Mouse (Mus musculus) forebrain, embryonic 12.5 days (tissue): ENCODE data around the gene Icosl. TPM values are rescaled to one million over a fixed set of nuclear protein-coding genes. Genes with fewer than 3 reads are reported as not detected.
"Not testable (repeated sequence)": the region's sequence is repeated elsewhere in the genome, so short reads cannot be mapped to it uniquely, and the experiment has no call there.

Experiments
- ATAC-seq: fragments of 200-750 bp; cut with Nextera tagmentation; 2 replicates; pipeline ENCODE4 v1.8.0; 2017; ENCODE audit warnings: moderate TSS enrichment; ENCODE audit not compliant: low FRiP score
- H3K27ac ChIP-seq: fragments of 300-500 bp; sonication (generic); 2 replicates; pipeline ENCODE4 v1.5.1; 2016; ENCODE audit warnings: mild to moderate bottlenecking
- H3K27me3 ChIP-seq: fragments of 300-500 bp; sonication (generic); 2 replicates; pipeline ENCODE4 v1.6.1; 2016; ENCODE audit warnings: mild to moderate bottlenecking
- H3K36me3 ChIP-seq: fragments of 300-500 bp; sonication (generic); replicated peaks from 2 replicates; pipeline ENCODE4 v1.6.1; 2016; ENCODE audit warnings: mild to moderate bottlenecking
- H3K4me1 ChIP-seq: fragments of 300-500 bp; sonication (generic); 2 replicates; pipeline ENCODE4 v1.6.1; 2016
- H3K4me2 ChIP-seq: fragments of 300-500 bp; sonication (generic); 2 replicates; pipeline ENCODE4 v1.6.1; 2016; ENCODE audit warnings: mild to moderate bottlenecking, moderate library complexity
- H3K4me3 ChIP-seq: fragments of 300-500 bp; sonication (generic); replicated peaks from 2 replicates; pipeline ENCODE4 v1.5.1; 2016; ENCODE audit warnings: mild to moderate bottlenecking
- H3K9ac ChIP-seq: fragments of 300-500 bp; sonication (generic); 2 replicates; pipeline ENCODE4 v1.6.1; 2016; ENCODE audit warnings: mild to moderate bottlenecking
- H3K9me3 ChIP-seq: fragments of 300-500 bp; sonication (generic); 2 replicates; pipeline ENCODE4 v1.6.1; 2016
- WGBS: fragments of 180-500 bp; shearing (Covaris S2); methylation state at CpG from one replicate; pipeline ENCODE4 v1.1.7; 2016; 5-methylcytosine and 5-hydroxymethylcytosine counted together
- polyA plus RNA-seq: library from polyadenylated mRNA; unstranded; fragments of >200 nt; fragmentation: Nextera tagmentation; extraction: Ambion mirVana; gene quantifications from 2 replicates; pipeline ENCODE4 v1.2.1, GENCODE M21; 2016

Gene Icosl
- 1.3 and 1.4 TPM in 2 replicates for polyA plus RNA-seq

GRCm38 (mm10) chr10:78069101-78070011, at the start of gene Icosl:
Icosl (plus strand) TSS chr10:78069302.
- peak; percentile 90 for ATAC-seq
- peak within 1 kb of the TSS; percentile 70 for H3K9ac ChIP-seq
- no peak within 1 kb of the TSS for H3K27ac ChIP-seq
- WGBS = under 1% methylated on average over 66 of the region's 66 CpGs
- peaks cover 12% of the 10 kb centered on the region for H3K4me1 ChIP-seq
- peaks cover 44% of the 10 kb centered on the region for H3K27me3 ChIP-seq
- no peaks in the 10 kb centered on the region for H3K36me3 ChIP-seq
- H3K9me3 ChIP-seq = no peaks in the 10 kb centered on the region
- peak within 1 kb of the TSS; percentile 59 for H3K4me3 ChIP-seq
- H3K4me2 ChIP-seq = peak within 1 kb of the TSS; percentile 99

DNA sequence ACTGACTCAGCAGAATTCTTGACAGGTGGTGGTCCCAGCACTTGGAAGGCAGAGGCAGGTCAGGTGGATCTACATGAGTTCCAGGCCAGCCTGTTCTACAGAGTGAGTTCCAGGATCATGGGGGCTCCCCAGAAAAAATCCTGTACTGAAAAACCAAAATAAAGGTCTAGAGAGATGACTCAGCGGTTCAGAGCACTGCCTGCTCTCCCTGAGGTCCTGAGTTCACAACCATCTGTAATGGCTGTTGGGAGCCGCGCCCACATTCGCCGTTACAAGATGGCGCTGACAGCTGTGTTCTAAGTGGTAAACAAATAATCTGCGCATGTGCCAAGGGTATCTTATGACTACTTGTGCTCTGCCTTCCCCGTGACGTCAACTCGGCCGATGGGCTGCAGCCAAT, 49.1 kb upstream of the Icosl start:
- not testable (repeated sequence) for H3K9ac ChIP-seq, H3K9me3 ChIP-seq, H3K27me3 ChIP-seq, H3K4me3 ChIP-seq, ATAC-seq, H3K4me2 ChIP-seq, H3K4me1 ChIP-seq, H3K36me3 ChIP-seq, H3K27ac ChIP-seq
- WGBS = over 99% methylated on average over 7 of the region's 11 CpGs

DNA sequence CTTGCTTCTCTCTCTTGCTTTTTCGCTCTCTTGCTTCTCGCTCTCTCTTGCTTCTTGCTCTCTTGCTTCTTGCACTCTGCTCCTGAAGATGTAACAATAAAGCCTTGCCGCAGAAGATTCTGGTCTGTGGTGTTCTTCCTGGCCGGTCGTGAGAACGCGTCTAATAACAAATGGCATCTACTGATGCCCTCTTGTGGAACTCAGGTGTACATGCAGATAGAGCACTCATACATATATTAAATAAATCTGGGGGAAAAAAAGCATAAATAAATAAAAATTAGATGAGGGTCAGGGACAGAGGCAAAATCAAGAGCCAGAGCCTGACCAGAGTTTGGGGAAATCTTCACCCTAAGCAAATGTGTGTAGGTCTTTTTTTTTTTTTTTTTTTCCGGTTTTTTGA, 43.6 kb upstream of the Icosl start:
- ATAC-seq, H3K9me3 ChIP-seq, H3K9ac ChIP-seq, H3K4me3 ChIP-seq, H3K36me3 ChIP-seq, H3K4me2 ChIP-seq, H3K4me1 ChIP-seq, H3K27ac ChIP-seq, H3K27me3 ChIP-seq: not testable (repeated sequence)
- 73% methylated on average over 6 of the region's 8 CpGs for WGBS

- WGBS = 4% methylated on average over 5 of the region's 5 CpGs
- no peak overlapping the region for H3K4me3 ChIP-seq
- H3K27ac ChIP-seq = no peak overlapping the region
- H3K4me2 ChIP-seq = no peak overlapping the region
- ATAC-seq = peak; percentile 51; the same call in 1 of the 2 replicates
- no peak overlapping the region for H3K9ac ChIP-seq
- H3K27me3 ChIP-seq = no peaks in the 10 kb centered on the region
- H3K36me3 ChIP-seq = no peaks in the 10 kb centered on the region
- H3K9me3 ChIP-seq = no peaks in the 10 kb centered on the region
- H3K4me1 ChIP-seq = no peaks in the 10 kb centered on the region
Measured at GRCm38 (mm10) chr10:78028129-78028528, 41.0 kb upstream of the Icosl start.

- ATAC-seq = no peak
Measured at GRCm38 (mm10) chr10:78029080-78029479, 40.0 kb upstream of the Icosl start.

DNA sequence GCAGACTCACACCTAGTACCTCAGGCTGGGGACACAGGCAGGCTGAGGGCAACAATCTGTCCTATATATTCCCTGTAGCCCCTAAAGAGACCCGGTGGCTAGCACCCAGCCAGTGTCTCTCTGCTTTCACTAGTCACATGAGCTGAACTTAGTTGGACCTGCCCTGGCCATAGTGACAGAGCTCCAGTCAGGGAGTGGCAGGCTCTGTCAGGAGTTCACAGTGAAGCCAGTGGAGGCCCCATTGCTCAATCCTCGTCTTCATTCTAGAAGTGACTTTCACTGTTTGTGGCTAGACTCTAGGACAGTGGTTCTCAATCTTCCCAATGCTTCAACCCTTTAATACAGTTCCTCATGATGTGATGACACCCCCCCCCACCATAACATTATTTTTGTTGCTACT, 37.1 kb upstream of the Icosl start:
- H3K36me3 ChIP-seq = no peaks in the 10 kb centered on the region
- no peaks in the 10 kb centered on the region for H3K9me3 ChIP-seq
- ATAC-seq = no peak
- H3K9ac ChIP-seq = no peak overlapping the region
- H3K4me3 ChIP-seq = no peak overlapping the region
- 0 out of 2 replicates have a peak, but pooled peaks cover 3% of the 10 kb centered on the region for H3K27me3 ChIP-seq
- no peak overlapping the region for H3K27ac ChIP-seq
- 89% methylated on average over 2 of the region's 2 CpGs for WGBS
- H3K4me1 ChIP-seq = no peaks in the 10 kb centered on the region
- no peak overlapping the region for H3K4me2 ChIP-seq

More at GRCm38 (mm10) chr10:78029080-78029479, 40.0 kb upstream of the Icosl start:
- no peak overlapping the region for H3K27ac ChIP-seq
- no peak overlapping the region for H3K4me3 ChIP-seq
- H3K36me3 ChIP-seq = no peaks in the 10 kb centered on the region
- H3K4me2 ChIP-seq = no peak overlapping the region
- H3K27me3 ChIP-seq = no peaks in the 10 kb centered on the region
- no peaks in the 10 kb centered on the region for H3K9me3 ChIP-seq
- WGBS = 91% methylated on average over 1 of the region's 1 CpGs
- no peak overlapping the region for H3K9ac ChIP-seq
- no peaks in the 10 kb centered on the region for H3K4me1 ChIP-seq

DNA sequence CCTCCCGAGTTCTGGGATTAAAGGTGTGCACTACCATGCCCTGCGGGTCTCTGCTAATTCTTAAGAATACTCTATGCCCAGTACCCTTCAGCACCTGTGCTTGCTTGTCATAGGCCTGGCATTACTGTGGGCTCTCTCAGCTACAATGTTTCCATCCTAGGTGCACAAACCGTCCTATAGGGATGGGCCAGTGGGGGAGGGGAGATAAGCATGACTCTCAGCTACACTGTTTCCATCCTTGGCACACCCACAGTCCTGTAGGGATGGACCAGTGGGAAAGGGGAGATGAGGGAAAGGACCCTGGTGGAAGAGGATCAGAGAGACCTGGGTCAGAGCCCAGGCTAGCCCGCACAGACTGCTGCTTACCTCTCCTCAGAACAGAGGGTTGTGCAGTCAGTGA, 32.0 kb upstream of the Icosl start:
- H3K4me3 ChIP-seq = no peak overlapping the region
- H3K36me3 ChIP-seq = no peaks in the 10 kb centered on the region
- no peak overlapping the region for H3K9ac ChIP-seq
- no peaks in the 10 kb centered on the region for H3K9me3 ChIP-seq
- H3K27ac ChIP-seq = no peak overlapping the region
- peaks cover 10% of the 10 kb centered on the region; the same call in 1 of the 2 replicates for H3K27me3 ChIP-seq
- H3K4me2 ChIP-seq = no peak overlapping the region
- ATAC-seq = no peak
- no peaks in the 10 kb centered on the region for H3K4me1 ChIP-seq
- WGBS = 83% methylated on average over 4 of the region's 4 CpGs

DNA sequence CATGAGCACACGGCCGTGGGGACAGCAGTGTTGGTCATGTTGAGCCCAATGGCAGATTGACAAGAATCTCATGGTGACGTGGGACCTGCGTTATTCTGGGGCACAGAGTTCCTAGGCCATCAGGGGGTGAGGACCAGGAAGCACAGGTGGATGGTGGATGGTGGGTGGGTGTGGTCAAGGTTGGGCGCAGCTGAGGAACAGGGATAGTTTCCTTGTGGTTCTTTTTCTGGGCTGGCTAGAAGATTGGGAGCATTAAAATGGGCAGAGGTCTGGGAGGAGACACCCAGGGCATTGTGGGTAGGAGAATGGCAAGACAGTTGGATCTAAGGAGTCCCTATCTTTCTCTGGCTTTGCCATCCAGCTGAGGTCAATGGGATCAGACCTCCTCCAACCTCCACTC, 27.5 kb upstream of the Icosl start, which contains the start of gene Dnmt3l:
TSS of gene Dnmt3l (plus strand) at position 301 of the 400 bp plus-strand sequence.
- Histone ChIP-seq H3K4me3 (no peak within 1 kb of the TSS), H3K4me2 (no peak within 1 kb of the TSS), H3K36me3 (no peaks in the 10 kb centered on the region), H3K4me1 (no peaks in the 10 kb centered on the region; the same call in 1 of the 2 replicates), H3K9me3 (no peaks in the 10 kb centered on the region), H3K9ac (no peak within 1 kb of the TSS), H3K27me3 (peaks cover 11% of the 10 kb centered on the region; the same call in 1 of the 2 replicates), H3K27ac (no peak within 1 kb of the TSS)
- ATAC-seq = no peak
- 87% methylated on average over 5 of the region's 5 CpGs for WGBS

- H3K36me3 ChIP-seq = no peaks in the 10 kb centered on the region
- H3K27ac ChIP-seq = no peak overlapping the region
- H3K4me2 ChIP-seq = no peak overlapping the region
- no peaks in the 10 kb centered on the region; the same call in 1 of the 2 replicates for H3K4me1 ChIP-seq
- WGBS = 84% methylated on average over 7 of the region's 7 CpGs
- no peak overlapping the region for H3K4me3 ChIP-seq
- H3K9me3 ChIP-seq = no peaks in the 10 kb centered on the region
- H3K9ac ChIP-seq = no peak overlapping the region
- ATAC-seq = no peak
- H3K27me3 ChIP-seq = peaks cover 11% of the 10 kb centered on the region; the same call in 1 of the 2 replicates
Measured at GRCm38 (mm10) chr10:78042096-78042495, 27.0 kb upstream of the Icosl start.

GRCm38 (mm10) chr10:78042697-78043405, 26.3 kb upstream of the Icosl start:
- 62% methylated on average over 14 of the region's 14 CpGs for WGBS
- Histone ChIP-seq H3K9ac (no peak overlapping the region), H3K4me2 (peak overlapping the region; percentile 52), H3K27ac (no peak overlapping the region), H3K27me3 (peaks cover 7% of the 10 kb centered on the region; the same call in 1 of the 2 replicates), H3K36me3 (no peaks in the 10 kb centered on the region), H3K4me3 (peak overlapping the region; percentile 29), H3K9me3 (no peaks in the 10 kb centered on the region), H3K4me1 (no peaks in the 10 kb centered on the region; the same call in 1 of the 2 replicates)
- ATAC-seq = no peak

DNA sequence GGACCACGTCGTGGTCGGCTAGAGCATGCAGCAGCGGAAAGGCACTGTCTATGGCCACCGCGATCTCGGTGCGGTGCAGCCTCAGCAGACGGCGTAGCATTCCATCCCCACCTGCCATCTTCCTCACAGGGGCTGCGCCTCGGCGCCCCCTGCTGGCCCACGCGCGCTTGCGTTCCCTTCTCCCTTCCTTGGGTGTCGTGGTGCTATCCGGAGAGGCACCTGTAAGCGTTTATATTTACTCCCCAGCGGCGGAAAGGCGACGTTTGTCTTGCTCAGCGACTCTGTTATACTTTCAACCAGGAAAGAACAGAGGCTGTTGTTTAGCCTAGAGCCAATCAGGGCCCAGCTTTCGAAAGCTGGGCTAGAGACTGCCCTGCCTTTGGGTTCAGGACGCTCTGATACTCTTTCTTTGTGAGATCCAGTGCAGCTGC, 25.7 kb upstream of the Icosl start, which contains the start of gene Aire:
TSS of gene Aire (minus strand) at position 205 of the 431 bp plus-strand sequence.
- 2% methylated on average over 27 of the region's 27 CpGs for WGBS
- H3K4me3 ChIP-seq = peak within 1 kb of the TSS; percentile 29
- no peak within 1 kb of the TSS for H3K27ac ChIP-seq
- peaks cover 7% of the 10 kb centered on the region; the same call in 1 of the 2 replicates for H3K27me3 ChIP-seq
- H3K4me2 ChIP-seq = peak within 1 kb of the TSS; percentile 52
- peak; percentile 70 for ATAC-seq
- no peaks in the 10 kb centered on the region for H3K9me3 ChIP-seq
- 0 out of 2 replicates have a peak within 1 kb of the TSS, but pooled peaks have one; percentile 18 for H3K9ac ChIP-seq
- H3K4me1 ChIP-seq = no peaks in the 10 kb centered on the region; the same call in 1 of the 2 replicates
- no peaks in the 10 kb centered on the region for H3K36me3 ChIP-seq

GRCm38 (mm10) chr10:78044531-78044930, 24.6 kb upstream of the Icosl start:
- H3K9me3 ChIP-seq = no peaks in the 10 kb centered on the region
- no peaks in the 10 kb centered on the region; the same call in 1 of the 2 replicates for H3K4me1 ChIP-seq
- no peak for ATAC-seq
- H3K27ac ChIP-seq = no peak overlapping the region
- H3K4me2 ChIP-seq = no peak overlapping the region
- H3K4me3 ChIP-seq = no peak overlapping the region
- H3K36me3 ChIP-seq = no peaks in the 10 kb centered on the region
- H3K9ac ChIP-seq = no peak overlapping the region
- peaks cover 7% of the 10 kb centered on the region; the same call in 1 of the 2 replicates for H3K27me3 ChIP-seq
- 77% methylated on average over 1 of the region's 1 CpGs for WGBS
